Mouse (Mus musculus): ENCODE measurements around the gene Cd101.

Gene Cd101

GRCm38 (mm10) chr3:101005392-101005791, 24.0 kb downstream of the Cd101 start:
- DNase-seq (ENCODE audit: low read depth in 2 of 2, low spot score in 2 of 2): no peak

- DNase-seq (ENCODE audit: low read depth in 2 of 2, low spot score in 2 of 2): no peak
Measured at GRCm38 (mm10) chr3:101003575-101004356, 25.6 kb downstream of the Cd101 start.

- DNase-seq (ENCODE audit: low read depth in 2 of 2, low spot score in 2 of 2): no peak
Measured at GRCm38 (mm10) chr3:100999732-101000131, 29.6 kb downstream of the Cd101 start.

- DNase-seq (ENCODE audit: low read depth in 2 of 2, low spot score in 2 of 2): peak; percentile 73 to 87
Measured at GRCm38 (mm10) chr3:100998904-100999340, 30.4 kb downstream of the Cd101 start.

GRCm38 (mm10) chr3:100997785-100998570, 31.4 kb downstream of the Cd101 start:
- DNase-seq (ENCODE audit: low read depth in 2 of 2, low spot score in 2 of 2): no peak

- DNase-seq (ENCODE audit: low read depth in 2 of 2, low spot score in 2 of 2): no peak
Measured at GRCm38 (mm10) chr3:100994252-100994651, 35.1 kb downstream of the Cd101 start.

GRCm38 (mm10) chr3:100993718-100994117, 35.6 kb downstream of the Cd101 start:
- DNase-seq (ENCODE audit: low read depth in 2 of 2, low spot score in 2 of 2): peak in 1 of 2 experiments; percentile 19

- no peak for DNase-seq (ENCODE audit: low read depth in 2 of 2, low spot score in 2 of 2)
Measured at GRCm38 (mm10) chr3:100993158-100993557, 36.2 kb downstream of the Cd101 start.

GRCm38 (mm10) chr3:100990231-100990630, 39.1 kb downstream of the Cd101 start:
- no peak for DNase-seq (ENCODE audit: low read depth in 2 of 2, low spot score in 2 of 2)

- no peak for DNase-seq (ENCODE audit: low read depth in 2 of 2, low spot score in 2 of 2)
Measured at GRCm38 (mm10) chr3:100989417-100989816, 39.9 kb downstream of the Cd101 start.

GRCm38 (mm10) chr3:100979290-100979689, 50.1 kb downstream of the Cd101 start:
- no peak for DNase-seq (ENCODE audit: low read depth in 2 of 2, low spot score in 2 of 2)

GRCm38 (mm10) chr3:100973906-100974305, 55.5 kb downstream of the Cd101 start:
- DNase-seq (ENCODE audit: low read depth in 2 of 2, low spot score in 2 of 2): peak in 1 of 2 experiments; percentile 54

GRCm38 (mm10) chr3:100969176-100969917, 60.0 kb downstream of the Cd101 start, which contains the start of gene Ttf2:
Gene Ttf2, minus strand, starts transcription at chr3:100969663.
- peak; percentile 79 to 92 for DNase-seq (ENCODE audit: low read depth in 2 of 2, low spot score in 2 of 2)

- peak in 1 of 2 experiments; percentile 23 for DNase-seq (ENCODE audit: low read depth in 2 of 2, low spot score in 2 of 2)
Measured at GRCm38 (mm10) chr3:100963849-100964542, 65.4 kb downstream of the Cd101 start.

- no peak for DNase-seq (ENCODE audit: low read depth in 2 of 2, low spot score in 2 of 2)
Measured at GRCm38 (mm10) chr3:100961501-100961900, 67.9 kb downstream of the Cd101 start.

- no peak for DNase-seq (ENCODE audit: low read depth in 2 of 2, low spot score in 2 of 2)
Measured at GRCm38 (mm10) chr3:100961007-100961406, 68.3 kb downstream of the Cd101 start.

GRCm38 (mm10) chr3:100954616-100955015, 74.7 kb downstream of the Cd101 start:
- no peak for DNase-seq (ENCODE audit: low read depth in 2 of 2, low spot score in 2 of 2)

GRCm38 (mm10) chr3:100951531-100951930, 77.8 kb downstream of the Cd101 start:
- DNase-seq (ENCODE audit: low read depth in 2 of 2, low spot score in 2 of 2): no peak

GRCm38 (mm10) chr3:100947286-100947685, 82.1 kb downstream of the Cd101 start:
- no peak for DNase-seq (ENCODE audit: low read depth in 2 of 2, low spot score in 2 of 2)

Data from CD8-positive naive resting alpha-beta T cell, adult 2 months (primary cell).